Mouse (Mus musculus) liver, postnatal 0 days (tissue): ENCODE measurements around the gene Tnk2.

ENCODE experiments used
- CTCF ChIP-seq: sonication (generic); IDR thresholded peaks from 2 replicates; pipeline ENCODE4 v1.5.1; 2016; ENCODE audit warnings: antibody characterized with exemption, low read depth
- EP300 ChIP-seq: IDR thresholded peaks from 2 replicates; pipeline ENCODE4 v1.6.1; 2016; ENCODE audit warnings: antibody characterized with exemption, low read depth, mild to moderate bottlenecking

DNA sequence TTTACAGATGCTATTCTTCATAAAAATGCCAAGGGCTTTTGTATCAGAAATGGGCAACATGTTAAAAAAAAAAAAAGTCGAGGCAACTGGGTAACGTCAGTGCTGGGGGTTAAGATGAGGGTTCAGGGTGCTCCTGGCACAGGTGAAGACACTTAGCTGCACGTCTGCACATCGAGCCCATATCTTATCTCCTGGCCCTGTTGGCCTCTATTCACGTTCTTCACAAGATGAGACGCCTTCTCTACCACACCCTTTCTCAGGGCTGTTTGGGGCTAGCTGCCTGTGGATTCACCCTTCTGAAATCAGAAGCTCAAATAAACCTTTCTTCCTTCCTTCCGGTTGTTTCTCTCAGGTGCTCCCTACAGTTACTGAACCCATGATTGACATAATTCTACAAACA is 79.5 kb downstream of the Tnk2 start:
- TF ChIP-seq CTCF: no peak
- TF ChIP-seq EP300: no peak
